Mouse (Mus musculus): ENCODE measurements around the gene Lep. TPM values are rescaled to one million over a fixed set of nuclear protein-coding genes. Genes with fewer than 3 reads are reported as not detected.

Gene Lep
- polyA plus RNA-seq (2015; fragmentation: Nextera tagmentation; extraction: Ambion mirVana) = not detected in 2 replicates

DNA sequence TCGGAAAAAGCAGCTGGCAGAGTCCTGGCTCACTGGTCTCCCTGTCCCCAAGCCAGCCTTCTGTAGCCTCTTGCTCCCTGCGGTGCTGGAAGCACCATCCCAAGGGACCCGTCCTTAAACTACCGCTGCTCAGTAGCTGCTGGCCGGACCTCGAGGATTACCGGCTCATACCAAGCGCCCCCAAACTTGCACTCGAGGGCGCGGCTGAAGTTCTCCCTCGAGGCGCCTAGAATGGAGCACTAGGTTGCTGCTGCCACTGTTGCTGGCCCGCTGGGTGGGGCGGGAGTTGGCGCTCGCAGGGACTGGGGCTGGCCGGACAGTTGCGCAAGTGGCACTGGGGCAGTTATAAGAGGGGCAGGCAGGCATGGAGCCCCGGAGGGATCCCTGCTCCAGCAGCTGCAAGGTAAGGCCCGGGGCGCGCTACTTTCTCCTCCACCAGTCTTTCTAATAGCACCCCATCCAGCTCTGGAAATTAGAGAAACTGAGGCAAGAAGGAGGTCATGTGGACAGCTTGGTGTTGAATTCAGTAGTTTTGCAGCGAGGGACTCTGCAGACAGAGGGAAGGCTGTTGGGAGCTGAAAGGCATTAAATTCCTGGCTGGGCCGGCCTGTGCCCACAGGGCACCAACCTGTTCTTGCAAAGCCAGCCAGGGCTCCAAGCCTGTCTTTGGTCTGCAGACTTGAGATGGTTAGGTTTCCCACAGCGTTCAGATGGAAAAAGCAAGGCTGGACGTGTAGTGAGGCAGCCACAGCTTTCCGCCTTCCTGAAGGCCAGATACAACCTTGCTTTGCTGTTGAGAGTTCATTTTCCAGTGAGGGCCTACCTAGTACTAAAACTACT lies at the start of gene Lep:
Gene Lep (plus strand): TSS at position 375 of the 840 bp plus-strand sequence.

Other genes with a start within 250 kb of the Lep start
- gene Lrrc4, start 228.5 kb upstream of the Lep start, polyA plus RNA-seq (2015; fragmentation: Nextera tagmentation; extraction: Ambion mirVana) = 0.38 and 0.59 TPM in 2 replicates
- gene Rbm28, start 104.8 kb downstream of the Lep start, polyA plus RNA-seq (2015; fragmentation: Nextera tagmentation; extraction: Ambion mirVana) = 13.7 and 16.4 TPM in 2 replicates
- gene Prrt4, start 119.4 kb downstream of the Lep start, polyA plus RNA-seq (2015; fragmentation: Nextera tagmentation; extraction: Ambion mirVana) = 0.16 TPM in 2 replicates
- gene Impdh1, start 156.1 kb downstream of the Lep start, polyA plus RNA-seq (2015; fragmentation: Nextera tagmentation; extraction: Ambion mirVana) = 15.9 and 20.6 TPM in 2 replicates
- 19.7 and 22.7 TPM in 2 replicates for gene Hilpda, start 212.3 kb downstream of the Lep start, polyA plus RNA-seq (2015; fragmentation: Nextera tagmentation; extraction: Ambion mirVana)
- 0.19 and 0.39 TPM in 2 replicates for gene Fam71f2, start 219.4 kb downstream of the Lep start, polyA plus RNA-seq (2015; fragmentation: Nextera tagmentation; extraction: Ambion mirVana)